Mouse (Mus musculus) frontal cortex, postnatal 10 days (tissue): ENCODE measurements around the gene Prss8.
"Not testable (repeated sequence)": the region's sequence is repeated elsewhere in the genome, so short reads cannot be mapped to it uniquely, and the experiment has no call there.

Source experiments
- DNase-seq, 2 experiments: peaks; one replicate each; pipeline ENCODE4 v3.0.0; 2022; ENCODE audit warnings: low spot score in 2 of 2, mixed read lengths in 1 of 2

The Prss8 gene

DNA sequence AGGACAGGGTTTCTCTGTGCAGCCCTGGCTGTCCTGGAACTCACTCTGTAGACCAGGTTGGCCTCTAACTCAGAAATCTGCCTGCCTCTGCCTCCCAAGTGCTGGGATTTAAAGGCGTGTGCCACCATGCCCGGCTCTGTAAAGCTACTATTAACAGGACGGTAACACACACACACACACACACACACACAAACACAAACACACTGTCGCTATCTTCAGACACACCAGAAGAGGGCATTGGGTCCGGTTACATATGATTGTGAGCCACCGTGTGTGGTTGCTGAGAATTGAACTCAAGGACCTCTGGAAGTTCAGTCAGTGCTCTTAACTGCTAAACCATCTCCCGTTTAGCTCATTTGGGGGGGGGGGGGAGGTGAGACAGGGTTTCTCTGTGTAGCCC is 34.0 kb downstream of the Prss8 start:
- not testable (repeated sequence) for DNase-seq

DNA sequence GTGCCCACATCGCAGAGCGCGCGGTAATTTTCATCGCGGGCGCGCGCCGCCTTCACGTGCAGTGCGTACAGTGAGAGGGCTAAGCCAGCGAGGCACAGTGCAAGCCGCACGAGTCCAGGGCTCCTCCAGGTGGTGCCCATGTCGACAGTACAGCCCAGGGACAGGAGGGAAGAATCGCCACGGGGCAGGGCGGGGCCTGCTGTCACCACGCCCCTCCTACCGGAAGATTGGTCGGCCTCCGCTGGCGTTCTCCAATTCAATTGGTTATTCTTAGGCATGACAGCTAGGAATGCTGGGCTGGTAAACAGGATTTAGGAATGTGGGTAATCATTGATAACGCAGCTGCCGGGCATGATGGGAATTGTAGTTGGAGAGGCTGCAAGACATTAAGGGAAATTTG is 34.5 kb downstream of the Prss8 start, which contains the start of the genes Gm21974 and Vkorc1:
Gene Gm21974 (minus strand): TSS at position 13 of the 400 bp plus-strand sequence.
Gene Vkorc1 (minus strand): TSS at position 176 of the 400 bp plus-strand sequence.
- peak; percentile 93 to 95 for DNase-seq

DNA sequence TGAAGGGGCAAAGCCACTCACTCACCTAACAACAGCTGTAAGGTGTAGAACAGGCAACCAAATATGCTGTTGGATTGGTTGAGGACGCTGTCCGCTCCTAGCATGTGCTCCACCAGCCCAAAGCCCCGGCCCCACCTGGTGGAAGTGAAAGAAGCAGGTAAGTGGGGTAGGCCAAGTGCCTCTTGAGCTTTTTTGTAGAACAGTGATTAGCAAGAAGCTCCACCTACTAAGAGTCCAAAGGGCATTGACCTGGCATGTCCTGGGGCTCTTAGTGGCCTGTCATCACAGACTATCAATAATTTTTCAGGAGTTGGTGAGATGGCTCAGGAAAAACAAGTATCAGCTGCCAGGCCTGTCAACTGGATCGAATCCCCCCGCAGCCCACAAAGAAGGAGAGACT is 35.4 kb downstream of the Prss8 start:
- no peak for DNase-seq

DNA sequence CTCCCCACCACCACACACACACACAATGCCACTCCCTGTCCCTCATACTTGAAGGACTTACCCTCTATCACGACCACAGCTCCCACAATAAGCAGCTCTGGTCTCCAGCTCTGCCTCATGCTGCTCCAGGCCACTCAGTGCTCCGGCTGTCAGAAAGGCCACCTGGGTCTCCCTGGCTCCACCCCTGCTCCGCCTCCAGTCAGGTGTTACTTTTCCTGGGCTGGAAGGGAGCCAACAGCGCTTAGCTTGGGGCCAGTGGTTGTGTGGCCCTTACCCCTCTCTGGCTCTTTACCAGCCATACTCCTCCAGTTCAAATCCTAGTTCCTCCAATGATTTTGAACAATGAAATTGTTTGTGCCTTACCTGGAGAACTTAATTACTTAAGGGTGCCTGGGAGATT is 39.1 kb downstream of the Prss8 start, which contains the start of gene Prss53:
Gene Prss53 (minus strand): TSS at position 173 of the 400 bp plus-strand sequence.
- DNase-seq = no peak

DNA sequence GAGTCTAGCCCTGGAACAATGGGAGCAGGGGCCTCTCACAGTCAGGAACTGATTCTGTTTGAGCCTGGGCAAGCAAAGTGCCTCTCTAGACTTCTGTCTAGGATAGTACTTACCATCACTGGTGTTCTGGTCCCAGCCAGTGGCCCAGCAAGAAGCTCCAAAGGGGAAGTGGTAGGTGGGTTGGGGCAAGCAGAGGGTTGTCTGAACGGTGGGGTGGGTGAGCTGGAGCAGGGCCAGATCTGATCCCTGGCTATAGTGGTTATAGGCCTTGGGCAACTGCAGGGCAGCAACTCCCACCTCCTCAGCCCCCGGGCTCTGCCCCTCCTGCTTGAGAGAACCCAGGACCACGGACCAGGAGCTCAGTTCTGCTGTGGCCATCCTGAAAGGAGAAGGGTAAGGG is 41.1 kb downstream of the Prss8 start:
- no peak for DNase-seq

DNA sequence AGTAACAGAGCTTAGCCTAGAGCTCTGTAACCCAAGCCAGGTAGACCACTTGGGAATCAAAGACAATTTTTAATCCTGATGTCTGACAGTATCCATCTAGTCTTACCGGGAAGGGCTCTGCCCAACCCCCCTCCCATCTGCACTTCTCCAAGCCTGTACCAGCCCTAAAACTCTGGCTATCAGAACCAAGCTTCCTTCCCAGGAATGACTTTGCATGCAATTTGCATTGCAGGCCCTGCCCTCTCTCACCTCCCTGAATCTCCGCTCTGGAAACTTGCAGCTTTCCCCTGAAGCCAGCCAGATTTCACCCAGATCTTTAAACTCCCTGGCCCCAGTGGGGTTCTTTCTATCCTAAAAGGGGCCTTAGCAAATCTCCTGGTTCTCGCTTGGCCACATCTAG is 42.1 kb downstream of the Prss8 start:
- DNase-seq = no peak

DNA sequence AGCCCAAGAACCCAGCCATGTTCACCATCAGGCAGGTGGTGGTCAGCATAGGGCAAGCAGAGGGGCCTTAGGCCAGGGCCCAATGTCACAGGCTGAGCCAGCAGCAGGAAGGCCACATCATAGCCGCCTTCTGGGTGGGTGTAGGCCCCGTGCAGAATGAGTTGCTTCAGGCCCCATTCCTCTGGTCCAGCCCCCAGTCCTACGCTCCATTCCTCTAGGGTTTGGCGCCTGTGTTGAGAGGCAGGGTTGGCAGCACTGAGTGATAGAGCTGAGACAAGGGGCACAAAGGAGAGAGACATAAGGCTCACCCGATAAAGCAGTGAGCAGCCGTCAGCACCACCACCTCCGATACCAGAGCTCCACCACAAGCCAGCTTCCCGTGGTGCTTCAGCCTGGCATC is 42.7 kb downstream of the Prss8 start:
- DNase-seq = no peak

DNA sequence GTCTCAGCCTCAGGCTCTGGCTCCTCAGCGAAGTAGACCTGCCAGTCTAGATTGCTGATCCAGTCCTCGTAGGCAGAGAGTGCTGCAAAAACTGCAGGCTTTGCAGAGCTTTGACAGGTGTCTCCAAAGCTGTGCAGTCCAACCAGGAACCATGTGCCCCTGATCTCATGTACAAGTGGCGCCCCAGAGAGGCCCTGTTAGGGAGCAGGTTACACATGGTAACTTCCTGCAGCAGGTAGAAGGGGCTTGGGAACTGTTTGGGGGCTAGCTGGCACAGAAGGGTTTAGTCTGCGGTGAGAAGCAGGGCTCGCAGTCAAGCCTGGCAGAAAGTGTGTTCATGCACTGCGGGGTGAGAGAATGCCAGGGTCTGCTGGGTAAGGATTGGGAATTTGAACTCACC is 43.4 kb downstream of the Prss8 start:
- no peak for DNase-seq

DNA sequence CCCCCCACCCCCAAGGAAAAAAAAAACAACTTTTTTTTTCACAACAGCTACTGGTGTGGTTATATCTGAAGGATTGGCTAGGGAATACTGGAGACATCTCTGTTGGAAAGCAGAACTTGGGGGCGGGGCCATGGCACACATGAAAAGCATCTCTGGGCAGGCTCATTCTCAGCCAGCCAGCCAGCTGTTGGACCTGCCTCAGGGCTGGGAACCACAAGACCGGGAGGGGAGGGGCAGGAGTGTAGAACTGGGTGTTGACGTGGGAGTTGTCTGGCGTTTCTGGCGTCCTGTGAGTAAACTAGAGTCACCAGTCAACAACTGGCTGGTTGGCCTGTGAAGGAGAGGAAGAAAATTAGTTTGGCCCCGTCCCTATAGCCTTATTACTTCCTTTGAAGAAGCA is 44.0 kb downstream of the Prss8 start:
- DNase-seq = no peak

DNA sequence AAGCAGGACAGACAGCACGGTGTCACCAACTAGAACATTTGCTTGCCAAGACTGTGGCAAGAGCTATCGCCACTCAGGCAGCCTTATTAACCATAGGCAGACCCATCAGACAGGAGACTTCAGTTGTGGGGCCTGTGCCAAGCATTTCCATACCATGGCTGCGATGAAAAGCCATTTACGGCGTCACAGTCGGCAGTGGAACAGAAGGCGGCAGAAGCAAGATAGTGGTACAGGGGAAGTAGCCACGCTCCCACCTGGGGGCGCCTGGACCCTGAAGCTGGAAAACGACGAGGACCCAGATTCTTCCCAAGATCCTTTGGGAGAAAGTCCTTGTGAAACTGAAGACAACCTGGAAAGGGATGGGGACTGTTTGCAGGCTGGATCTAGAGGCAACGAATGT is 49.5 kb downstream of the Prss8 start:
- no peak for DNase-seq

DNA sequence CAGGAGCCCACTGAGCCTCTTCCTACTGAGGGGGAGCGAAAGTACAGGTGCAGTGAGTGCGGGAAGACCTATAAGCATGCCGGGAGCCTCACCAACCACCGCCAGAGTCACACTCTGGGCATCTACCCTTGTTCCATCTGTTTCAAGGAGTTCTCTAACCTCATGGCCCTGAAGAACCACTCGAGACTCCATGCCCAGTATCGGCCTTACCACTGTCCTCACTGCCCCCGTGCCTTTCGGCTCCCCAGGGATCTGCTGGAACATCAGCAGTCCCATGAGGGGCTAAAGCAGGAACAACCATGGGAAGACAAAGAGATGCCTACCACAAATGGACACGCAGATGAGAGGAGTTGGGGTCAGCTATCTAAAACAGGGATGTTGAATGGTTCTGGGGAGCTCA is 50.6 kb downstream of the Prss8 start:
- DNase-seq = no peak

DNA sequence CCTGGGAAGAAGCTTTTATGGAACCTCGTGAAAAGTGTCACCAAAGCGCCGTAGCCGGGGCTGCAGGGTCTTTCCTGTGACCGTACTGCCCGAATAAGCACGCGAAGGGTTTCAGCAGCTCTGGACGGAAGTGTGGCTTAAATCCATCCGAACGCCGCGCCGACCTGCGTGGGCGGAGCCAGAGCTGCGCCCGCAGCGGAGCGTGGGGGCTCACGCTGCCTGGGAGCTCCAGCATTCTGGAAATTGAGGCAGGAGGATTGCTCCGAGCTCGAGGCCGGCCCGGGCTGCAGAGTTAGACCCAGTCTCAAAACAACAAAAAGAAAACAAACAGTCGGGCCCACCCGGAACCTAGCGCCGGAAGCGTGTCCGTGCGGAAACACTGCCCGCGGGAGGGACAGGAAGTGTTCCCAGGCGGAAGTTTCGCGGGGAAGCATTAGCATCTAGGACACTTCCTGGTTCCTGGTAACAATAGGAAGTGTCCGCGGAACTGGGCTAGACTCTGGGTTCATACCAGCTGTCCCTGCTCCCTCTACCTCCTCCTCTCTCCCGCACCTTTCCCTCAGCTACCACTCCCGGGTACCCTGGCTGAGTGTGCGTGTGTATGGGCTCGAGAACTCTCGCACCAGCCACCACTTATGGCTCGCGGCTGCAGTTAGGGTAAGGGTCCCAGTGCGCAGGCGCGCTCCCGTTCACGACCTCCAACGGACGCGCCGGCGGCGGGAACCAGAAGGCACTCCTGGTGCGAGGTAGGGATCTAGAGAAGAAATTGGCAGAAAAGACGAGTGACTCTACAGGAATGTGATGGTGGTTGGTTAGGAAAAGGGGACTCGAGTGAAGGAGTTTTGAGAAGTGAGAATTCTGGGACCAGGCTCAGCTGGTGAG is 53.2 kb downstream of the Prss8 start, which contains the start of gene Zfp668:
Gene Zfp668 (minus strand): TSS at position 362 of the 882 bp plus-strand sequence.
- peak; percentile 84 to 88 for DNase-seq

DNA sequence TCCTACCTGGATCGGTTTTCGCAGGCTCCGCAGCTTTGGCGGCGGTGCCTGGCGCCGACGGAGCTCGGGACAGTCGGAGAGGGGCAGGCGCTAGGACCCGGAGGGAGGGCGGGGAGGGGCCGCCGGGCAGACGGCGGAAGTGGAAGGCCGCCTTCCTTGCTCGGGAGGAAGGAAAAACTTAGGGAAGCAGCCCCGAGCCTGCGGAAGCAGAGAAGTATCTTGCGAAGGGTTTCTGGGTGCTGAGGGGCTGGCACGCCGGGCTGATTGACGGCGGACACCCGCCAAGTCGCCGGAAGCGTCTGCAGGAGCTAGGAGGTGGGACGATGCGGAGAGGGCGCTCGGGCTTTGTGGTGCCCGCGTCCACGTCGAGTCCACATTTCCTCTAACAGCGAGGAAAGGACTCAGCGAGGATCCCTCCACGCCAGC is 53.9 kb downstream of the Prss8 start, which contains the start of gene Zfp646:
Gene Zfp646 (plus strand): TSS at position 181 of the 426 bp plus-strand sequence.
- DNase-seq = peak in 1 of 2 experiments; percentile 55
